Mouse (Mus musculus): ENCODE measurements at regions not wholly inside any gene's neighbourhood (a gene's known extent, or its start where the extent isn't known, plus 50 kb on each side); places are given as distances from the start of the nearest gene placed in this dataset.
A peak's percentile ranks its signal among the peaks of the same experiment; 100 is the strongest.

GRCm38 (mm10) chr11:19737807-19738206 is 186.4 kb upstream of the Spred2 start:
- no peak overlapping the region for H3K4me3 ChIP-seq (replicated peaks)
- ATAC-seq (ENCODE audit: low FRiP score), result no peak
- 69% methylated on average over 5 of the region's 5 CpGs for WGBS

GRCm38 (mm10) chr11:19739527-19740151 is 184.5 kb upstream of the Spred2 start:
- no peaks in the 10 kb centered on the region for H3K4me1 ChIP-seq
- H3K4me3 ChIP-seq (replicated peaks), result no peak overlapping the region
- no peak overlapping the region for H3K4me2 ChIP-seq
- no peaks in the 10 kb centered on the region for H3K36me3 ChIP-seq (replicated peaks)
- 63% methylated on average over 9 of the region's 9 CpGs for WGBS
- no peak for ATAC-seq (ENCODE audit: low FRiP score)
- no peak overlapping the region for H3K9ac ChIP-seq
- H3K9me3 ChIP-seq, result peaks cover 4% of the 10 kb centered on the region; the same call in 1 of the 2 replicates
- no peak overlapping the region for H3K27ac ChIP-seq
- H3K27me3 ChIP-seq, result no peaks in the 10 kb centered on the region

More at GRCm38 (mm10) chr11:19737807-19738206, 186.4 kb upstream of the Spred2 start:
- H3K9me3 ChIP-seq, result peaks cover 4% of the 10 kb centered on the region; the same call in 1 of the 2 replicates
- no peak overlapping the region for H3K9ac ChIP-seq
- H3K36me3 ChIP-seq (replicated peaks), result no peaks in the 10 kb centered on the region
- no peaks in the 10 kb centered on the region for H3K27me3 ChIP-seq
- H3K4me2 ChIP-seq, result no peak overlapping the region
- H3K4me1 ChIP-seq, result no peaks in the 10 kb centered on the region
- no peak overlapping the region for H3K27ac ChIP-seq

- Histone ChIP-seq H3K9ac (no peak overlapping the region), H3K9me3 (peaks cover 4% of the 10 kb centered on the region; the same call in 1 of the 2 replicates), H3K36me3 (replicated peaks) (no peaks in the 10 kb centered on the region), H3K27ac (no peak overlapping the region), H3K27me3 (no peaks in the 10 kb centered on the region), H3K4me3 (replicated peaks) (no peak overlapping the region), H3K4me2 (no peak overlapping the region), H3K4me1 (no peaks in the 10 kb centered on the region)
- no peak for ATAC-seq (ENCODE audit: low FRiP score)
- WGBS, result 86% methylated on average over 3 of the region's 3 CpGs
Measured at GRCm38 (mm10) chr11:19740562-19740961, 183.6 kb upstream of the Spred2 start.

DNA sequence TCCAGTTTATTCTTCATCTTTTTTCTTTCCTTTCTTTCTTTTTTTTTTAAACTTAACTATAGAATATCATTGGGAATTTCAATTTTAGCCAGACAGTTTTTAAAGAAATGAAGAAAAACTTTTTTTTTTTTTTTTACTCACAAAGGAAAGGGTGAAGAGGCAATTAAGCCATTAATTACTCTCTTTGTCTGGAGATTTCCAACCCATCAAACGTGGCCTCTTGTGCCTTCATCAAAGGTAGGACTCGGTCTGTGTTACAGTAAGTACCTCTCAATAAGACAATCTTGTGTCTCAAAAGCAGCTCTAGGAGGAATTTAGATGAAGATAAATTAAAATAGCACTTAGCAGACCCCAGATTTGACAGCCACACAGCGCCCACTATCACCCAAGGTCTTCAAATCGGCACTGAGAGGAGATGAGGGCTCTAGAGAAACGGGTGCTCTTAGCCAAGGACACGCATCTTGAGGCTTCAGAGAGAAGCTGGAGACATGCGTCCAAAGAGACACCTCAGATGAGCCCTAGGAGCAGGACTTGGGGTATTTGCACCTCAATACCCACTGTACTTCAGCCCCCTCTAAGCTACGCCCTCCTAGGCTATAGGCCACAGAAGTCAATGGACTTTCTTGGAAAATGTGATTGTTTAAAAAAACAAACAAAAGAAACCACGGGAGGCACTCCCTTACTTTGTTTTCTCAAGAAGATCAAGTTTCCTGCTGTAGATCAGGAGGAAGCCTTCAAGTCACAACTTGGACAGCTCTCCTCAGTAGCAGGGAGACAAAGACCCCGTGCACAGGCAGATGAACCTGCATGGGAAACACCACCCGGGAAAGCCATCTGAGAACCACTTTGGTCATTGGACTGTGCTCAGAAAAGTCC is 176.8 kb upstream of the Spred2 start:
- 50% methylated on average over 11 of the region's 11 CpGs for WGBS
- Histone ChIP-seq H3K9ac (no peak overlapping the region), H3K4me1 (peaks cover 7% of the 10 kb centered on the region; the same call in 1 of the 2 replicates), H3K9me3 (no peaks in the 10 kb centered on the region), H3K27me3 (no peaks in the 10 kb centered on the region), H3K27ac (no peak overlapping the region), H3K36me3 (replicated peaks) (no peaks in the 10 kb centered on the region), H3K4me2 (no peak overlapping the region), H3K4me3 (replicated peaks) (no peak overlapping the region)
- ATAC-seq (ENCODE audit: low FRiP score), result no peak

GRCm38 (mm10) chr11:19747973-19748559 is 176.1 kb upstream of the Spred2 start:
- 64% methylated on average over 14 of the region's 14 CpGs for WGBS
- Histone ChIP-seq H3K4me1 (peaks cover 7% of the 10 kb centered on the region; the same call in 1 of the 2 replicates), H3K9ac (no peak overlapping the region), H3K36me3 (replicated peaks) (no peaks in the 10 kb centered on the region), H3K27ac (no peak overlapping the region), H3K4me2 (no peak overlapping the region), H3K9me3 (no peaks in the 10 kb centered on the region), H3K27me3 (no peaks in the 10 kb centered on the region), H3K4me3 (replicated peaks) (no peak overlapping the region)
- no peak for ATAC-seq (ENCODE audit: low FRiP score)

GRCm38 (mm10) chr11:19758892-19759291 is 165.3 kb upstream of the Spred2 start:
- H3K27ac ChIP-seq, result no peak overlapping the region
- H3K4me3 ChIP-seq (replicated peaks), result no peak overlapping the region
- peaks cover 6% of the 10 kb centered on the region for H3K4me1 ChIP-seq
- WGBS, result 86% methylated on average over 4 of the region's 4 CpGs
- no peak for ATAC-seq (ENCODE audit: low FRiP score)
- no peak overlapping the region for H3K4me2 ChIP-seq
- no peaks in the 10 kb centered on the region for H3K36me3 ChIP-seq (replicated peaks)
- no peaks in the 10 kb centered on the region for H3K9me3 ChIP-seq
- no peak overlapping the region for H3K9ac ChIP-seq
- peaks cover 39% of the 10 kb centered on the region for H3K27me3 ChIP-seq

DNA sequence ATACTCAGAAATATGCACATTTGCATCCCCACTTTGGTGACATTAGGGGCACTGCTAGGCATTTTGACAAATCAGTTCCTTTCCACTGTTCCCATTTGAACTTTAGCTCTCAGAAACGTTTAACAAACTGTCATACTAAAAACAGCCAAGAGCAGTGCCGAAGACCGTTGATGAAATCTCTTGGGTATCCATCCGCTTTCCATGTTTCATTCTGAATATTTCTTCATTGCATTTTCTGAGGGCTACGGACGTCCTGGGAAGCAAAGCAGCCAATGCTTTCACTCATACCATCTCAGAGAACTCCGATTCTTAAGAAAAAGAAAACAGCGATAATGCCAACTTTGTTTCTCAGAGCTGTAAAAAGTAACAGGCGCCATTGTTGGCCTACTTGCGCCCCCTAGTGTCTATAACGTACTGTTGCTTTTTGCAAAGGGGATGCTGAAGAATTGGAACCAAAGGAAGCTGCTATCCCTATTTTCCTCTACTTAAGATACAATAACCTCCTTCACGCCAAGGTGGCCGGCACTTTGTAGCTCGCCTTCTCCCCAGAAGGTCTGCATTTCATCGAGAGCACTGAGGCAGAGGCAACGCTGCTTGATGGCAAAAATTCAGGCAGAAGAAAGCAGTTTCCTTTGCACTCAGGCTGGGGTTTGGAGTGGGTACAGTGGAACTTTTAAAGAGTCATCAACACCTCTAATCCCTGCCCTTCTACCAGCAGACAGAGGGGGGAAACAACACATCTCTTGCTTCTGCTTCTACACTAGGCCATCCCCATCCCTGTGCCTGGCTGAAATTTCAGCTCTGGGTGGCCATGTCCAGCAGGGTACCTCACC is 163.1 kb upstream of the Spred2 start:
- no peak overlapping the region for H3K27ac ChIP-seq
- H3K27me3 ChIP-seq, result peaks cover 42% of the 10 kb centered on the region
- H3K9me3 ChIP-seq, result no peaks in the 10 kb centered on the region
- ATAC-seq (ENCODE audit: low FRiP score), result no peak
- WGBS, result 19% methylated on average over 16 of the region's 16 CpGs
- peaks cover 19% of the 10 kb centered on the region for H3K4me1 ChIP-seq
- no peak overlapping the region for H3K9ac ChIP-seq
- H3K4me3 ChIP-seq (replicated peaks), result no peak overlapping the region
- H3K36me3 ChIP-seq (replicated peaks), result no peaks in the 10 kb centered on the region
- peak overlapping the region; percentile 38 for H3K4me2 ChIP-seq

DNA sequence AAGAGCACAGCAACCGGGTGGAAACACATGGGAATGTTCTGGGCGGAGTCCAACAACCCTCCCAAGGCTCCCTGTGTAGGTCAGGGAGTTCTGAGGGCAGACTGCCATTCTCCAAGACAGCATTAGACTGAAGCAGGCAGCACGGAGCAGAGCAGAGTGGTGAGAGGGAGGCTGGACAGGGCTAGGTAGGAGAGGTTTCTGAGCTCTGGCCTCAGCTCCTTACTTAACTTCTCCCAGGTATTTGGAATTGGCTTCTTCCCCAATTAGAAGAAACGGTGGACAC is 162.5 kb upstream of the Spred2 start:
- Histone ChIP-seq H3K4me2 (no peak overlapping the region), H3K4me1 (peaks cover 19% of the 10 kb centered on the region), H3K9me3 (no peaks in the 10 kb centered on the region), H3K9ac (no peak overlapping the region), H3K27me3 (peaks cover 42% of the 10 kb centered on the region), H3K4me3 (replicated peaks) (no peak overlapping the region), H3K27ac (no peak overlapping the region), H3K36me3 (replicated peaks) (no peaks in the 10 kb centered on the region)
- WGBS, result 53% methylated on average over 4 of the region's 4 CpGs
- 0 out of 2 replicates have a peak, but pooled peaks have one; percentile 36 for ATAC-seq (ENCODE audit: low FRiP score)

GRCm38 (mm10) chr11:19767316-19767715 is 156.9 kb upstream of the Spred2 start:
- H3K9me3 ChIP-seq, result no peaks in the 10 kb centered on the region
- no peak for ATAC-seq (ENCODE audit: low FRiP score)
- H3K4me3 ChIP-seq (replicated peaks), result no peak overlapping the region
- H3K9ac ChIP-seq, result no peak overlapping the region
- H3K4me1 ChIP-seq, result peaks cover 13% of the 10 kb centered on the region
- peaks cover 16% of the 10 kb centered on the region for H3K27me3 ChIP-seq
- no peak overlapping the region for H3K27ac ChIP-seq
- no peaks in the 10 kb centered on the region for H3K36me3 ChIP-seq (replicated peaks)
- 90% methylated on average over 5 of the region's 5 CpGs for WGBS
- no peak overlapping the region for H3K4me2 ChIP-seq

GRCm38 (mm10) chr11:19767871-19768270 is 156.3 kb upstream of the Spred2 start:
- no peak overlapping the region for H3K4me2 ChIP-seq
- 88% methylated on average over 9 of the region's 9 CpGs for WGBS
- H3K4me3 ChIP-seq (replicated peaks), result no peak overlapping the region
- H3K4me1 ChIP-seq, result peaks cover 13% of the 10 kb centered on the region
- H3K36me3 ChIP-seq (replicated peaks), result no peaks in the 10 kb centered on the region
- no peak overlapping the region for H3K27ac ChIP-seq
- ATAC-seq (ENCODE audit: low FRiP score), result no peak
- H3K27me3 ChIP-seq, result peaks cover 12% of the 10 kb centered on the region; the same call in 1 of the 2 replicates
- no peaks in the 10 kb centered on the region for H3K9me3 ChIP-seq
- H3K9ac ChIP-seq, result no peak overlapping the region

DNA sequence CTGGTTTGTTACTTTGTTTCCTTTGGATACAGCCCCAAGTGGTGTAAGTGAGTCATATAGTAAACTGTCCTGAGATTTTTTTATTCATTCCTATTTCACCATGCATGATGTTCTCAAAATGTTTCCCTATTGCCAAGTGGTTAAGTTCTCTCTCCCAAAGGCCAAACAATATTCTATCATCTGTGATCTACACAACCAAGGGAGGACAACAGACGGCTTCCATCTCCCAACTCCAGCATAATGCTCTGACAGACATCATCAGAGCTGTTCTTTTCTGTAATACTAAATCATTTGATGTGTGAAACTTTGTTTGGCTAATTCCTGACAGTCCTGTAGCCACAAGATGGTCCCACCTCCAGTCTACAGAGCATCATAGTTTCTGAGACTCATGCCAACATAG is 155.2 kb upstream of the Spred2 start:
- Histone ChIP-seq H3K27me3 (peaks cover 11% of the 10 kb centered on the region; the same call in 1 of the 2 replicates), H3K27ac (no peak overlapping the region), H3K4me1 (peaks cover 14% of the 10 kb centered on the region), H3K9me3 (no peaks in the 10 kb centered on the region), H3K9ac (no peak overlapping the region), H3K4me3 (replicated peaks) (no peak overlapping the region), H3K4me2 (no peak overlapping the region), H3K36me3 (replicated peaks) (no peaks in the 10 kb centered on the region)
- no peak for ATAC-seq (ENCODE audit: low FRiP score)
- WGBS, result 97% methylated on average over 1 of the region's 1 CpGs

GRCm38 (mm10) chr11:19774010-19774409 is 150.2 kb upstream of the Spred2 start:
- Histone ChIP-seq H3K4me2 (no peak overlapping the region), H3K9me3 (no peaks in the 10 kb centered on the region), H3K27ac (no peak overlapping the region), H3K4me1 (peaks cover 6% of the 10 kb centered on the region), H3K36me3 (replicated peaks) (no peaks in the 10 kb centered on the region), H3K9ac (no peak overlapping the region), H3K27me3 (no peaks in the 10 kb centered on the region), H3K4me3 (replicated peaks) (no peak overlapping the region)
- WGBS, result 17% methylated on average over 9 of the region's 9 CpGs
- no peak for ATAC-seq (ENCODE audit: low FRiP score)

Data from forebrain, embryonic 12.5 days (tissue).